Mouse (Mus musculus) CD4-positive, CD25-positive, alpha-beta regulatory T cell, adult 4 months (primary cell): ENCODE measurements at regions not wholly inside any gene's neighbourhood (a gene's known extent, or its start where the extent isn't known, plus 50 kb on each side); places are given as distances from the start of the nearest gene placed in this dataset.
A peak's percentile ranks its signal among the peaks of the same experiment; 100 is the strongest.

ENCODE experiments used
- ATAC-seq: one replicate; pipeline ENCODE4 v1.8.0; 2017

GRCm38 (mm10) chr3:19747361-19747760 lies 118.9 kb upstream of the 1700064H15Rik start:
- no peak for ATAC-seq

- no peak for ATAC-seq
Measured at GRCm38 (mm10) chr3:19751946-19752345, 123.5 kb upstream of the 1700064H15Rik start.

GRCm38 (mm10) chr3:19754011-19754410 lies 125.5 kb upstream of the 1700064H15Rik start:
- ATAC-seq = no peak

GRCm38 (mm10) chr3:19754636-19755035 lies 126.2 kb upstream of the 1700064H15Rik start:
- ATAC-seq = no peak

GRCm38 (mm10) chr3:19755136-19755535 lies 126.7 kb upstream of the 1700064H15Rik start:
- ATAC-seq = no peak

GRCm38 (mm10) chr3:19798543-19799106 lies 158.2 kb upstream of the Cp start:
- no peak for ATAC-seq

GRCm38 (mm10) chr3:19810034-19810433 lies 146.8 kb upstream of the Cp start:
- ATAC-seq = no peak

- ATAC-seq = no peak
Measured at GRCm38 (mm10) chr3:19824904-19825303, 131.9 kb upstream of the Cp start.

GRCm38 (mm10) chr3:19828518-19829246 lies 128.2 kb upstream of the Cp start:
- ATAC-seq = no peak

GRCm38 (mm10) chr3:19829752-19830151 lies 127.1 kb upstream of the Cp start:
- no peak for ATAC-seq

GRCm38 (mm10) chr3:19848031-19848735 lies 108.7 kb upstream of the Cp start:
- ATAC-seq = no peak

GRCm38 (mm10) chr3:19848736-19849269 lies 108.1 kb upstream of the Cp start:
- ATAC-seq = no peak

- no peak for ATAC-seq
Measured at GRCm38 (mm10) chr3:19882623-19883022, 74.2 kb upstream of the Cp start.

- no peak for ATAC-seq
Measured at GRCm38 (mm10) chr3:19888405-19888804, 68.4 kb upstream of the Cp start.

GRCm38 (mm10) chr3:19894258-19894629 lies 62.6 kb upstream of the Cp start:
- ATAC-seq = peak; percentile 40

- ATAC-seq = peak; percentile 96
Measured at GRCm38 (mm10) chr3:19894630-19895578, 62.0 kb upstream of the Cp start.

GRCm38 (mm10) chr3:19895755-19896154 lies 61.1 kb upstream of the Cp start:
- no peak for ATAC-seq

GRCm38 (mm10) chr3:19897140-19897539 lies 59.7 kb upstream of the Cp start:
- ATAC-seq = no peak

- no peak for ATAC-seq
Measured at GRCm38 (mm10) chr3:19902226-19902625, 54.6 kb upstream of the Cp start.

GRCm38 (mm10) chr3:19904446-19905275 lies 52.2 kb upstream of the Cp start:
- peak; percentile 96 for ATAC-seq
